8 mouse cellular contexts compared by ENCODE assay signal in genomic region chr12:82616486-82616812, GRCm38 (mm10). TPM values are rescaled to one million over a fixed set of nuclear protein-coding genes. Genes with fewer than 3 reads are reported as not detected.
A peak's percentile ranks its signal among the peaks of the same experiment; 100 is the strongest.
DNase-seq lines count a peak whose midpoint lies in the region; ATAC-seq and TF ChIP-seq lines count a peak whose summit lies in the region.

No protein-coding gene starts in this region.

- no peaks in the 10 kb centered on the region for H3K36me3 ChIP-seq in heart, embryonic 10.5 days
- H3K36me3 ChIP-seq in liver, postnatal 0 days (replicated peaks; ENCODE audit: insufficient read depth, low read length) = no peaks in the 10 kb centered on the region

- DNase-seq in heart, embryonic 10.5 days (ENCODE audit: low spot score) = no peak
- no peak for DNase-seq in heart, adult 8-10 months (ENCODE audit: low spot score)
- peak; percentile 15 for DNase-seq in brain, adult 2 months (ENCODE audit: low read depth, low spot score)
- peak; percentile 21 to 27 for DNase-seq in heart, postnatal 10 days
- no peak for DNase-seq in liver, postnatal 0 days
- DNase-seq in yolk sac, embryonic 10.5 days (ENCODE audit: low spot score) = no peak
- no peak for DNase-seq in thymus, adult 18-20 months
- DNase-seq in cerebellum, adult 11 months = no peak

- peaks cover 16% of the 10 kb centered on the region for H3K4me1 ChIP-seq in heart, embryonic 10.5 days
- peaks cover 9% of the 10 kb centered on the region; the same call in 1 of the 2 replicates for H3K4me1 ChIP-seq in liver, postnatal 0 days (ENCODE audit: insufficient read depth)

- peak overlapping the region; percentile 78 for H3K4me2 ChIP-seq in liver, postnatal 0 days (ENCODE audit: low read depth, low read length)

- no peak for TF ChIP-seq EP300 in liver, postnatal 0 days (IDR thresholded peaks at IDR 0.05; ENCODE audit: low read depth)

- H3K4me3 ChIP-seq in heart, embryonic 10.5 days = peak overlapping the region; percentile 77
- peak overlapping the region; percentile 49 for H3K4me3 ChIP-seq in liver, postnatal 0 days (ENCODE audit: low read depth, low read length)

- no peak for TF ChIP-seq CTCF in liver, postnatal 0 days (IDR thresholded peaks at IDR 0.05; ENCODE audit: low read depth)

- intact Hi-C loops in heart, postnatal 10 days (cut with DNase I) = loop anchor here (10.0 kb wide), 2 partner anchors 122 to 398 kb away; no protein-coding TSS in a partner anchor

- 2% methylated on average over 19 of the region's 19 CpGs for WGBS in heart, embryonic 10.5 days
- 6% methylated on average over 19 of the region's 19 CpGs for WGBS in liver, postnatal 0 days (ENCODE audit: insufficient replicate concordance)

- no peak overlapping the region; the same call in 1 of the 2 replicates for H3K9ac ChIP-seq in liver, postnatal 0 days (replicated peaks)

- no peaks in the 10 kb centered on the region for H3K9me3 ChIP-seq in heart, embryonic 10.5 days
- no peaks in the 10 kb centered on the region for H3K9me3 ChIP-seq in liver, postnatal 0 days (ENCODE audit: low read length)

- peaks cover 37% of the 10 kb centered on the region for H3K27me3 ChIP-seq in heart, embryonic 10.5 days (ENCODE audit: insufficient read depth, poor library complexity, severe bottlenecking)
- peaks cover 56% of the 10 kb centered on the region for H3K27me3 ChIP-seq in liver, postnatal 0 days (ENCODE audit: insufficient read depth, low read length)

- ATAC-seq in liver, postnatal 0 days = no peak

- peak overlapping the region; percentile 86 for H3K27ac ChIP-seq in heart, embryonic 10.5 days
- no peak overlapping the region for H3K27ac ChIP-seq in liver, postnatal 0 days (ENCODE audit: low read depth)

RNA-seq across cellular contexts. Expression of gene Rgs6, which starts 28.4 kb away (rescaled TPM):
- polyA plus RNA-seq in heart, embryonic 10.5 days (2016; fragmentation: Nextera tagmentation; extraction: Ambion mirVana) = 8.3 and 11.2 TPM in 2 replicates
- total RNA-seq in heart, adult 8-10 months (2022) = 10 to 100 TPM in 2 of 4 experiments, 1 to 10 TPM in 2; 9.1 to 12.9 (median 9.8) TPM
- total RNA-seq in heart, postnatal 10 days (2021) = 10 to 100 TPM; 17.0 to 17.3 TPM
- polyA plus RNA-seq in liver, postnatal 0 days (2015; fragmentation: Nextera tagmentation; extraction: Ambion mirVana) = 0.09 and 0.15 TPM in 2 replicates

Comparison
In these comparisons a context has a peak if more than half of its experiments do, and no peak if none do; other contexts are left out.
1. DNase-seq: peak in brain, adult 2 months (single experiment) and heart, postnatal 10 days (2 of 2); none in heart, embryonic 10.5 days (single experiment), heart, adult 8-10 months (single experiment), liver, postnatal 0 days (single experiment), yolk sac, embryonic 10.5 days (single experiment), thymus, adult 18-20 months (0 of 2) and cerebellum, adult 11 months (single experiment).